Mouse (Mus musculus) adipose tissue, adult 10 weeks (tissue): ENCODE data around the gene Poldip2. TPM values are rescaled to one million over a fixed set of nuclear protein-coding genes. Genes with fewer than 3 reads are reported as not detected.

Source experiments
- polyA plus RNA-seq: library from polyadenylated mRNA; stranded (reverse); fragments of 350-450 nt; fragmentation: Illumina TruSeq; extraction: RNeasy Lipid Tissue Mini Kit (QIAGEN cat#74804); gene quantifications from one replicate; pipeline ENCODE4 v1.2.3, GENCODE M21; 2014; ENCODE audit warnings: low read depth, low replicate concordance

Poldip2 gene
- 77.7 TPM for polyA plus RNA-seq

GRCm38 (mm10) chr11:78512025-78512957 is at the start of gene Poldip2, which contains the start of gene Tmem199:
Gene Poldip2 (plus strand): TSS chr11:78512193.
Gene Tmem199 (minus strand): TSS chr11:78512172.

DNA sequence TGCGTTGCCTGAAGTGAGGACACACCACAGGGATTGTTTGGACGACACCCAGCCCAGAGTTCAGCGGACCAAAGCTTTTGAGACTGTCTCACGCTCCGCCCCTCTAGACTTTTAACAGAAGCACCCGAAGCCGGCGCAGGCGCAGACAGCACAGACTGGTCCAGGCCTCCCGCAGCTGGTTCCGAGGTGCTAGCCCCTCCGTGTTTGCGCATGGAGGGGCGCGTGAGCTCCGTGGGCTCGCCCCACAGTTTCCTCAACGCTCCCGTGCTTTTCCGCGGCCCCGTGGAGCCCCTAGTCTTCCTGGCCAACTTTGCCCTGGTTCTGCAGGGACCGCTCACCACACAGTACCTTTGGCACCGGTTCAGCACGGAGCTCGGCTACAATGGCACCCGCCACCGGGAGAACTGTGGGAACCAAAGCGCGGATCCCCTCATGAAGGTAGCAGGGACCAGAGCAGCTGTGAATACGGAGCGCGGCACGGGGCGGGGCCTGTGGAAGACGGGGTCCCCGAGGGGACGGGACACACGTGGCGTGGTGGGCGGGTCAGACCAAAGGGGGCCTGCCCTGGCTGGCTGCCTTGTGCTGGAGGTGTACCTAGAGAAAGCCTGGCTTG is 46.3 kb upstream of the Poldip2 start, which contains the start of gene Slc46a1:
Slc46a1 (plus strand) TSS at position 130 of the 613 bp plus-strand sequence.

DNA sequence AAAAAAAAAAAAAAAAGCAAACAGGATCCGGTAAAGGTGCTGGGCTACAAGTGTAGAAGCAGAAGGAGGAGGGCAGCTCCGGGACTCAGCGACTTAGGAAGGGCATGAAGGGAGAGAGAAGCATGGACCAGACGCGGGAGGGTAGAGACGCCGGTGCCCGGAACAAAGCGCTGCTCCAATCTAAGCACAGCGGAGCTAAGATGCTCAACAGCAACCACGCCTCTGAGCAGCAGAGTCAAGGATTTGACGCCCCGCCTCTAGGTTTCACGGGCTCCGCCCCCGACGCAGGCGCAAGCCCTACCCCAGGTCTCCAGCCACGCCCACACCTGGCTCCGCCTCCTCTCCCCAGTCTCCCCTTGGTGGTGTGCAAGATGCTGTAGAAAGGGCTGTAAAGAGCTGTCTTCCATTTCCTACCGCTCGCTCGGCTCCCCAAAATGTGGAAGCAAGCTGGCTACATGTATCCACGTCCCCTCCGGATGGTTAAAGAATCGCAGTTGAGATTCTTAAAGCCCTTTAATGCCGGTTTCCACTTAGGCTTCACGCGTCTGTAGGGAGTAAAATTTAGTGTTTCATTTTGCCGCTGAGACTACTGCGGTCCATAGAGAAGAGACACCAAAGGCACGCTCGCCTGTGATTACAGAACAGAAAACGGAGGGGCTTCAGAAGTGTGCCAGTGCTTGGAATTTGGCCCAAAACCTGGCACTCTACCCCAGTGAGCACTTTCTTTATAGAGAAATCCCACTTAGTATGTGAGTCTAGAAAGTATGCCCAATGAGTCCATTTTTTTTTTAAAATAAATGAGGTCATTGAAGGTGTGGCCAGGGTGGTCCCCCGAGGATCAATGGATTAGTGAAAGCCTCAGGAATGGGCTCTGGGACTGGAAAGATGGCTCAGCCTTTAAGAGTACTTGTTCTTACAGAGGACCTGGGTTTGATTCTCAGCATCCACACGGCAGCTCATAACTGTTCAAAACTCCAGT is 14.2 kb upstream of the Poldip2 start, which contains the start of gene Sarm1:
Sarm1 (minus strand) TSS at position 211 of the 979 bp plus-strand sequence.

GRCm38 (mm10) chr11:78499004-78499403 is 13.0 kb upstream of the Poldip2 start, which contains the start of gene Vtn:
Gene Vtn (plus strand): TSS chr11:78499091.

DNA sequence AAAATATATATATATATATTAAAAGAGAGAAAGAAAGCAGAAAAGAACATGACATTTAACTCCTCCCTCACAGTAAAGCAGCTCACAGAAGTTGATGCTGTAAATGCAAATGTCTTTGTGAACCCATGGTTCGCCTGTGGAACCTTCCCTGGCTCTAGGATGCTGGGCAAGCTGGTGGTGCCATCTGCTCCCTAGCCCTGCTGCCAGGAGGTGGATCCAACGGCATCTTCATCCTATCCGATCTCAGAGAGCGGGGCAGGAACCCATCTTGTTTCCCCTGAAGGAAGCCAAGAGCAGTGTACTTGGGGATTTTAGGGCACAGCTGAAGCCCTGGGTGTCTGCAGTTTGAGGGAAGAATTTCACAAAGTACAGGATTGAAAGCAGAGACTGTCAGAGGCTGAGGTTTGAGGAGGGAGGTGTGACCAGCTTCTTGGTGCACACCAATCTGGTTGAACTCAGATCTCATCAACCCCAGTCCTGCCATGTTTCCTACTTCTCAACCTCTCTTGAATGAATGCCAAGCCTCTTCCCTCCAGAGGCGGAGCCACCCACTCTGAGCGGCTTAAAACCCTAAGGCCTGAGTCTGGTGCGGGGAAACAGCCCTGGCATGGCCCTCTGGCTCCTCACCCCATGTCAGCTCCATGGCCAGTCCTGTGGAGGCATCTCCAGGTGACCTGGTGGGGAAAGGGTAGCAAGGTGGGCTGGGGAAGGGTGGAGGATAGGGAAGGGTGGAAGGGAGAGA is 8.9 kb upstream of the Poldip2 start, which contains the start of gene Sebox:
Sebox (plus strand) TSS at position 539 of the 742 bp plus-strand sequence.

DNA sequence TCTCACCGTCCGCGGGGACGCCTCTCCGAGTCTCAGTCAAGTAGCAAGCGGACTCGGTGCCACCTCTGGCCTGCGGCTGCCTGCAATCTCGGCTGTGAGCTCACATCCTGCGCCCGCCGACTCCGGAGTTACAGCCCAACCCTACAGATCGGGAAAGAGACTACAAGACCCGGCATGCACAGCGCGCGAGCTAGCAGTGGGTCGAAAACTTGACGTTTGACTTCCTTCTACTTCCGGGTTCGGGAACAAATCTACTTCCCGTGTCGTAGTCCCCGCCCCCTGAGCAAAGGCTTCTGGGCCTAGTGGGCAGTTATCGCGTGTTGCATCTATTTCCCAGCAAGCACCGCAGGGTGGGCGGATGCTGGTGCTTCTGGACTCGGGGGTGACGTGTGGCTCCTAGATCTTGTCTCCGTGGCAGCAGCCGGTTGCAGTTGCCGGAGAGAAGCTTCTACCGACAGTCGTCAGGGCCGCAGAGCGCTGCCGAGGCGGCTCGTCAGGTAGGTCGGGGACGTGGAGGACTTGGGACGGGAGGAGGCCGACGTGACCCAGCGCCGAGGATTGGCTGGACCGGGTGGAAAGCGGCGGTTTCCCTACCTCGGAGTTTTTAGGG is 24.2 kb downstream of the Poldip2 start, which contains the start of the genes Tnfaip1 and Ift20:
Tnfaip1 (minus strand) TSS at position 253 of the 610 bp plus-strand sequence.
Ift20 (plus strand) TSS at position 282 of the 610 bp plus-strand sequence.

DNA sequence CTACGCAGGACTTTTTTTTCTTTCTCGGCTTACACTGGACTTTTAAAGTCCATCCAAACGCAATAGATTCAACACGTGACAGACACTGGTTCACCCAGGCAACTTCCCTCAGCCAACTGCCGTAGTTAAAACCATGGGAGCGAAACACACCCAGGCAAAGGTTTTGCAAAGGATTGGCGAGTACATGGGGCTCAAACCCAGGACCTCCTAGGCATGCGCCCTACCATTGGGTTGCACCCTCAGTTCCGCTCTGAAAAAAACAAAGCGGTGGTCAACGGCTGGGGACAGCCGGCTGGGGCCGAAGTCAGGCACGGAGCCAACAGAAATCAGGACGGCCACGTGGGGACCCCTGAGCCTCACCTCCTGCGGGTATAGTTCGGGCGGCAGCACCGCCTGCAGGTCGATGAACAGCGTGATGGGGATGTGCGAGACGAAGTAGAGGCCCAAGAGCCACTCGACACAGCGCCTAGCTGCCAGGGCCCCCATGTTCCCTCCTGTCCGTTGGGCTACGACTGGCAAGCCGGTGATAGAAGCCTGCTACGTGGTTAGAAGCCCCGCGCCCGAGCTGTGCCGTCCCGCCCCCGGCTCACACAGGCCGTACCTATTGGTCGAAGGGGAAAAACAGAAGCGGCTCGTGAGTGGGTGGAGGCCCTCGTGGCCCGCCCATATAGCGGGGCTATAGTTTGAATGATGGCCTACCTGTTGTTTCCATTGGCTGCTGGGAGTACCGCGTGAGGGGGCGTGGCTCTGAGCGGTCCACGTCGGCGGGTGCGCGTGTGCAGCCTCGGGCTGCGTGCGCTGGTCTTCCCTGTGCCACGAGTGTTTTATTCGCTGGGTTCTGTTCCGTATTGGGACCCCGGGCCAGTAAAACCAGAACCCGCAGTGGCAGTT is 38.4 kb downstream of the Poldip2 start, which contains the start of gene Tmem97:
Tmem97 (minus strand) TSS at position 610 of the 891 bp plus-strand sequence.

Other genes starting within 250 kb of the Poldip2 start
- gene BC030499, start 221.4 kb upstream of the Poldip2 start, polyA plus RNA-seq = 0.19 TPM
- gene Spag5, start 210.7 kb upstream of the Poldip2 start, polyA plus RNA-seq = 2.7 TPM
- gene Aldoc, start 189.2 kb upstream of the Poldip2 start, polyA plus RNA-seq = 41.4 TPM
- gene Pigs, start 183.8 kb upstream of the Poldip2 start, polyA plus RNA-seq = 34.6 TPM
- 34.6 TPM for gene Unc119, start 168.7 kb upstream of the Poldip2 start, polyA plus RNA-seq
- not detected for gene Foxn1, start 125.6 kb upstream of the Poldip2 start, polyA plus RNA-seq
- 7.7 TPM for gene Slc13a2, start 90.0 kb upstream of the Poldip2 start, polyA plus RNA-seq
- gene Slc46a1, start 46.5 kb upstream of the Poldip2 start, polyA plus RNA-seq = 25.6 TPM
- gene Sarm1, start 14.4 kb upstream of the Poldip2 start, polyA plus RNA-seq = 2.2 TPM
- 12.6 TPM for gene Vtn, start 13.1 kb upstream of the Poldip2 start, polyA plus RNA-seq
- gene Sebox, start 8.7 kb upstream of the Poldip2 start, polyA plus RNA-seq = not detected
- 31.0 TPM for gene Tmem199, start within 50 bp of the Poldip2 start, polyA plus RNA-seq
- 35.8 TPM for gene Tnfaip1, start 24.1 kb downstream of the Poldip2 start, polyA plus RNA-seq
- 127 TPM for gene Ift20, start 24.2 kb downstream of the Poldip2 start, polyA plus RNA-seq
- 38.0 TPM for gene Tmem97, start 38.6 kb downstream of the Poldip2 start, polyA plus RNA-seq
- gene Nlk, start 185.2 kb downstream of the Poldip2 start, polyA plus RNA-seq = 21.9 TPM
- gene Ccnq, start 239.5 kb downstream of the Poldip2 start, polyA plus RNA-seq = 17.7 TPM